Mouse (Mus musculus) hindbrain, embryonic 12.5 days (tissue): ENCODE results near the gene Usp17lb. TPM values are rescaled to one million over a fixed set of nuclear protein-coding genes. Genes with fewer than 3 reads are reported as not detected.
"Not testable (repeated sequence)": the region's sequence is repeated elsewhere in the genome, so short reads cannot be mapped to it uniquely, and the experiment has no call there.

Source experiments
- ATAC-seq: fragments of 200-750 bp; cut with Nextera tagmentation; 2 replicates; pipeline ENCODE4 v1.8.0; 2017; ENCODE audit warnings: moderate TSS enrichment; ENCODE audit not compliant: low FRiP score
- H3K27ac ChIP-seq: fragments of 300-500 bp; sonication (generic); 2 replicates; pipeline ENCODE4 v1.5.1; 2016; ENCODE audit warnings: mild to moderate bottlenecking
- H3K27me3 ChIP-seq: fragments of 300-500 bp; sonication (generic); 2 replicates; pipeline ENCODE4 v1.6.1; 2016; ENCODE audit warnings: mild to moderate bottlenecking
- H3K36me3 ChIP-seq: fragments of 300-500 bp; sonication (generic); 2 replicates; pipeline ENCODE4 v1.6.1; 2016; ENCODE audit warnings: mild to moderate bottlenecking
- H3K4me1 ChIP-seq: fragments of 300-500 bp; sonication (generic); 2 replicates; pipeline ENCODE4 v1.6.1; 2016
- H3K4me2 ChIP-seq: fragments of 300-500 bp; sonication (generic); replicated peaks from 2 replicates; pipeline ENCODE4 v1.6.1; 2016; ENCODE audit warnings: mild to moderate bottlenecking
- H3K4me3 ChIP-seq: fragments of 300-500 bp; sonication (generic); 2 replicates; pipeline ENCODE4 v1.5.1; 2016; ENCODE audit warnings: mild to moderate bottlenecking
- H3K9ac ChIP-seq: fragments of 300-500 bp; sonication (generic); 2 replicates; pipeline ENCODE4 v1.6.1; 2016; ENCODE audit warnings: mild to moderate bottlenecking, moderate library complexity
- H3K9me3 ChIP-seq: fragments of 300-500 bp; sonication (generic); replicated peaks from 2 replicates; pipeline ENCODE4 v1.6.1; 2016; ENCODE audit warnings: mild to moderate bottlenecking
- WGBS: fragments of 180-500 bp; shearing (Covaris S2); methylation state at CpG from one replicate; pipeline ENCODE4 v1.1.7; 2016; 5-methylcytosine and 5-hydroxymethylcytosine counted together
- polyA plus RNA-seq: library from polyadenylated mRNA; unstranded; fragments of >200 nt; fragmentation: Nextera tagmentation; extraction: Ambion mirVana; gene quantifications from 2 replicates; pipeline ENCODE4 v1.2.1, GENCODE M21; 2016

Gene Usp17lb
- not detected in 2 replicates for polyA plus RNA-seq

GRCm38 (mm10) chr7:104842503-104842902 lies at the start of gene Usp17lb:
TSS of gene Usp17lb (minus strand) at chr7:104842603.
- no peaks in the 10 kb centered on the region for H3K36me3 ChIP-seq
- no peaks in the 10 kb centered on the region for H3K9me3 ChIP-seq

DNA sequence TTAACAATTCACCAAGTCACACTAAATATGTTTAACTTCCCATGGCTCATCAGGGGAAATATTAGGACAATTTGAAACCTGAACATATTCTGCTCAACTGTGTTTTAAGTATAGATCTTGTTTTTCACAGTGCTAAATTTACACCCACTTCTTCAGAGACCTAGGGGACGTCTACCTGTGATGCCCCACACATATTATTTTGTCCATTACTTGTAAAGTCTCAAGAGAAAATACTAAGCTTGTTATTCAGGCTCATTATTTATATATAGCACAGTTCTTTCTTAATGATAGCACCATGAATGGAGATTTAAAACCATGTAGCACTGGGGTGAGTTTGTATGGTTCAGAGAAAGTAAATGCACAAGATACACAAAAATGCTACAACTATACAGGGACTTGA lies 35.3 kb upstream of the Usp17lb start, which contains the start of gene Olfr665:
Olfr665 (plus strand) TSS at position 301 of the 400 bp plus-strand sequence.
- Histone ChIP-seq H3K4me1 (no peaks in the 10 kb centered on the region), H3K27me3 (no peaks in the 10 kb centered on the region), H3K4me2 (no peak within 1 kb of the TSS), H3K4me3 (no peak within 1 kb of the TSS), H3K27ac (no peak within 1 kb of the TSS), H3K36me3 (no peaks in the 10 kb centered on the region), H3K9me3 (no peaks in the 10 kb centered on the region), H3K9ac (no peak within 1 kb of the TSS)
- 58% methylated on average over 1 of the region's 1 CpGs for WGBS
- no peak for ATAC-seq

More at GRCm38 (mm10) chr7:104842503-104842902, at the start of gene Usp17lb:
- 58% methylated on average over 1 of the region's 1 CpGs for WGBS
- Histone ChIP-seq H3K4me2 (no peak within 1 kb of the TSS), H3K27me3 (no peaks in the 10 kb centered on the region), H3K4me1 (no peaks in the 10 kb centered on the region), H3K4me3 (no peak within 1 kb of the TSS), H3K9ac (no peak within 1 kb of the TSS), H3K27ac (no peak within 1 kb of the TSS)
- ATAC-seq: no peak

GRCm38 (mm10) chr7:104861381-104861780 lies 19.0 kb upstream of the Usp17lb start:
- Histone ChIP-seq H3K4me1 (no peaks in the 10 kb centered on the region), H3K4me2 (no peak overlapping the region), H3K27me3 (no peaks in the 10 kb centered on the region), H3K4me3 (no peak overlapping the region), H3K9me3 (no peaks in the 10 kb centered on the region), H3K36me3 (no peaks in the 10 kb centered on the region), H3K27ac (no peak overlapping the region), H3K9ac (no peak overlapping the region)
- ATAC-seq: no peak
- 86% methylated on average over 3 of the region's 3 CpGs for WGBS

DNA sequence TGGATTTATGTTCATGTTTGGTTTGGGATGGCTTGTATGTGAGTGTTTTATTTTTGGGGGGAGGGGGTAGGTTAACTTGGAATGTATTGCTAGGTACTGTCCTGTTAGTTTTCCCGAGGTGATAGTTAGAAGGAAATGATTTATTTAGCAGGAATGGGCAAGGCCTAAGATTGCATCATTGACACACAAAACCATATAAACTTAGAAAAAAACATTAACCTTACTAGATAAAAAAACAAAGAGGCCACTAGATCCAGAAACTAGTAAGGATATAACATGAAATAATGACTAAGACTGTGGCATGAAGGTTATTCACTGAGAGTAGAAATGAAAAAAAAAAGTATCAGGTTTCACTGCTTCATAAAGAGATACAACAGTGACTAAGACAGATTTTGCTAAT lies 15.3 kb upstream of the Usp17lb start:
- 85% methylated on average over 1 of the region's 1 CpGs for WGBS
- Histone ChIP-seq H3K4me2 (no peak overlapping the region), H3K27ac (no peak overlapping the region), H3K36me3 (no peaks in the 10 kb centered on the region), H3K4me3 (no peak overlapping the region), H3K4me1 (no peaks in the 10 kb centered on the region), H3K9ac (no peak overlapping the region), H3K27me3 (no peaks in the 10 kb centered on the region), H3K9me3 (no peaks in the 10 kb centered on the region)
- no peak for ATAC-seq

DNA sequence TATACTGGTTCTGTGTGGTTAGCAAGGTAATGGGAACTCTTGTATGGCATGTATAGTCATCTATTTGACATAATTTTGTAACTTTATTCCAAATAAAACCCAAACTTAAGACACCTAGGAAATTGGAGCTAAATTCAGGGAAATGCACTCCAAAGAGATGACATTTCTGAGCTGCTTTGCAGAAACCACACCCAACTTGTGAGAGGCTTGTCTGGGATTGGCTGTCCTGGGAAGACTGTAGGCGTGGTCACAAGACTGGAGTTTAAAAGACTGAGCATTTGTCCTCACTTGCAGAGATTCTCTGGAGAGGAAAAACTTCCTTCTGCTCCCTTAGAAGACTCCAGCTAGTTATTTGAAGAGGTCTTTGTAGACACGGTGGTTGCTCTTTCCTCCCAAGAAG lies 14.3 kb upstream of the Usp17lb start, which contains the start of gene Usp17la:
Usp17la (plus strand) TSS at position 301 of the 400 bp plus-strand sequence.
- H3K27ac ChIP-seq, H3K9me3 ChIP-seq, H3K9ac ChIP-seq, H3K36me3 ChIP-seq, H3K27me3 ChIP-seq, H3K4me1 ChIP-seq, H3K4me3 ChIP-seq, H3K4me2 ChIP-seq, ATAC-seq: not testable (repeated sequence)
- 80% methylated on average over 2 of the region's 2 CpGs for WGBS

- H3K36me3 ChIP-seq: no peaks in the 10 kb centered on the region
- no peaks in the 10 kb centered on the region for H3K27me3 ChIP-seq
- WGBS: 79% methylated on average over 3 of the region's 3 CpGs
- no peaks in the 10 kb centered on the region for H3K9me3 ChIP-seq
- H3K9ac ChIP-seq: no peak overlapping the region
- no peak for ATAC-seq
- no peaks in the 10 kb centered on the region for H3K4me1 ChIP-seq
- H3K27ac ChIP-seq: no peak overlapping the region
- H3K4me3 ChIP-seq: no peak overlapping the region
- H3K4me2 ChIP-seq: no peak overlapping the region
These were observed 12.9 kb upstream of the Usp17lb start for GRCm38 (mm10) chr7:104855248-104855750.

DNA sequence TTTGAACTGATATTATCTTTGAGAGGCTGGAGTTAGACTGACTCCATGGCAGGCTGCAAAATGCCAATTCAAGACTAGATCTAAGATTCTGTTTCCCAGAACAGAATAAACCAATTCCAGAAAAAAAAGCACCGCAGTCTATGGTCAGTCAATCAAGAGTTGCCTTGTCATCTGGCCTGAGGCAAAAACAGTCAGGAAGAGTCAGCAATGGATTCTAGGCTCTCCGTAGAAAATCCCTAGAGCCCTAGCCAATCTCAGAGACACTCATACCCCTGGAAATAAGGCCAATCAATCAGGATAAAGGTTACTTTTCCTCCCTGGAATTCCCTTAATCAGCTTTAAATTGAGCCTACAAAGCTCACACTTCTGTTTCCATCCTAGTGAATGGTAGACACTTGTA lies 9.1 kb upstream of the Usp17lb start:
- not testable (repeated sequence) for ATAC-seq, H3K4me2 ChIP-seq, H3K9ac ChIP-seq, H3K27ac ChIP-seq, H3K4me3 ChIP-seq, H3K27me3 ChIP-seq, H3K4me1 ChIP-seq, H3K9me3 ChIP-seq, H3K36me3 ChIP-seq
- WGBS: 65% methylated on average over 2 of the region's 2 CpGs

DNA sequence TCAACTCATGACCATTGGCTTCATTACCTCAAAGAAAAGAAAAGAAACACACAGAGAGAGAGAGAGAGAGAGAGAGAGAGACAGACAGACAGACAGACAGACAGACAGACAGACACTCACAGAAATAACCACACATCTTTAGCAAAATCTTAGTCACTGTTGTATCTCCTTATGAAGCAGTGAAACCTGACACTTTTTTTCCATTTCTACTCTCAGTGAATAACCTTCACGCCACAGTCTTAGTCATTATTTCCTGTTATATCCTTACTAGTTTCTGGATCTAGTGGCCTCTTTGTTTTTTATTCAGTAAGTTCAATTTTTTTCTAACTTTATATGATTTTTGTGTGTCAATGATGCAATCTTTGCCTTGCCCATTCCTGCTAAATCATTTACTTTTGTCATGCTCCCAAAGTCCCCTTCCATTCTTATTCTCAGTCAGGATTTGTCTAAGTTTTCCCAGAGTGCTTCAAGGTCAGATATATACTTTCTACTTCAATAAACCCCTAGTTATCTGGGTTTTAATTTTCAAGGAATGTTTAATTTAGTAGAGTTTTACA lies 1.4 kb upstream of the Usp17lb start:
- H3K9ac ChIP-seq: no peak overlapping the region
- no peaks in the 10 kb centered on the region for H3K9me3 ChIP-seq
- WGBS: 86% methylated on average over 1 of the region's 1 CpGs
- H3K4me3 ChIP-seq: no peak overlapping the region
- no peaks in the 10 kb centered on the region for H3K27me3 ChIP-seq
- no peaks in the 10 kb centered on the region for H3K36me3 ChIP-seq
- H3K4me2 ChIP-seq: no peak overlapping the region
- no peak for ATAC-seq
- H3K4me1 ChIP-seq: no peaks in the 10 kb centered on the region
- no peak overlapping the region for H3K27ac ChIP-seq

DNA sequence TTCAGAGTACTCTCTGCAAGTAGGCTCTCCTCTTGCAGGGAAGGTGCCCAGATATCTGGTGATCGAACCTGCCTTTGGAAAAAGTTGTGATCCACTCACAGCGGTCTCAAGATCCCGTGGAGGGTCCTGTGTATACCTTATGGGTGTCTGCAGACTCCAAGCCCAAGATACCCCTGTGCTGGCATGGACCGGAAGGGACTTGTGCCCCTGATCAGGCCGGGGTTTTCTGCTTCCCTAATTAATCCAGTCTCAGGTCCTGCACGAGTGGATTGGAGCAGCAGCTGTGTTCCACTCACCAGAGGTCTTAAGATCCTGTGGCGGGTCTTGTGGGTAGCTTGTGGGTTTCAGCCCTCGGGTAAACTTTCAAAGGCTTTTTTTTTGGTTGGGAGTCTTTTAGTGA lies 32.1 kb downstream of the Usp17lb start:
- not testable (repeated sequence) for H3K9me3 ChIP-seq, H3K36me3 ChIP-seq, H3K4me2 ChIP-seq, H3K4me3 ChIP-seq, H3K4me1 ChIP-seq, H3K27ac ChIP-seq, H3K27me3 ChIP-seq, ATAC-seq, H3K9ac ChIP-seq
- 87% methylated on average over 8 of the region's 8 CpGs for WGBS

DNA sequence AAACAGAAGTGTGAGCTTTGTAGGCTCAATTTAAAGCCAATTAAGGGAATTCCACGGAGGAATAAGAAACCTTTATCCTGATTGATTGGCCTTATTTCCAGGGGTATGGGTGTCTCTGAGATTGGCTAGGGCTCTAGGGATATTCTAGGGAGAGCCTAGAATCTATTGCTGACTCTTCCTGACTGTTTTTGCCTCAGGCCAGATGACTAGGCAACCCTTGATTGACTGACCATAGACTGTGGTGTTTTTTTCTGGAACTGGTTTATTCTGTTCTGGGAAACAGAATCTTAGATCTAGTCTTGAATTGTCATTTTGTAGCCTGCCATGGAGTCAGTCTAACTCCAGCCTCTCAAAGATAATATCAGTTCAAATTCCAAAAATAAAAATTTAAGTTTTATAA lies 51.6 kb downstream of the Usp17lb start:
- Histone ChIP-seq H3K9me3 (no peaks in the 10 kb centered on the region), H3K4me2 (no peak overlapping the region), H3K9ac (no peak overlapping the region), H3K27ac (no peak overlapping the region), H3K4me1 (no peaks in the 10 kb centered on the region), H3K4me3 (no peak overlapping the region), H3K36me3 (no peaks in the 10 kb centered on the region), H3K27me3 (no peaks in the 10 kb centered on the region)
- ATAC-seq: no peak
- 64% methylated on average over 1 of the region's 1 CpGs for WGBS

Other genes with a start within 250 kb of the Usp17lb start
- gene Olfr655, start 240.8 kb downstream of the Usp17lb start, polyA plus RNA-seq: not detected in 2 replicates
- not detected in 2 replicates for gene Olfr656, start 228.6 kb downstream of the Usp17lb start, polyA plus RNA-seq
- gene Olfr657, start 217.8 kb downstream of the Usp17lb start, polyA plus RNA-seq: not detected in 2 replicates
- not detected in 2 replicates for gene Olfr658, start 195.3 kb downstream of the Usp17lb start, polyA plus RNA-seq
- not detected in 2 replicates for gene Olfr659, start 175.8 kb downstream of the Usp17lb start, polyA plus RNA-seq
- gene Olfr661, start 156.1 kb downstream of the Usp17lb start, polyA plus RNA-seq: not detected in 2 replicates
- not detected in 2 replicates for gene Usp17le, start 65.1 kb downstream of the Usp17lb start, polyA plus RNA-seq
- not detected in 2 replicates for gene Usp17la, start 14.4 kb upstream of the Usp17lb start, polyA plus RNA-seq
- not detected in 2 replicates for gene Olfr665, start 35.4 kb upstream of the Usp17lb start, polyA plus RNA-seq
- gene Olfr666, start 53.3 kb upstream of the Usp17lb start, polyA plus RNA-seq: not detected in 2 replicates
- not detected in 2 replicates for gene Olfr667, start 78.9 kb upstream of the Usp17lb start, polyA plus RNA-seq
- gene Olfr668, start 85.5 kb upstream of the Usp17lb start, polyA plus RNA-seq: not detected in 2 replicates
- not detected in 2 replicates for gene Olfr669, start 91.6 kb upstream of the Usp17lb start, polyA plus RNA-seq
- not detected in 2 replicates for gene Olfr670, start 120.0 kb upstream of the Usp17lb start, polyA plus RNA-seq
- not detected in 2 replicates for gene Olfr671, start 136.5 kb upstream of the Usp17lb start, polyA plus RNA-seq
- not detected in 2 replicates for gene Olfr672, start 159.4 kb upstream of the Usp17lb start, polyA plus RNA-seq
- not detected in 2 replicates for gene Olfr675, start 185.9 kb upstream of the Usp17lb start, polyA plus RNA-seq
- gene Olfr676, start 190.1 kb upstream of the Usp17lb start, polyA plus RNA-seq: not detected in 2 replicates
- not detected in 2 replicates for gene Olfr677, start 208.8 kb upstream of the Usp17lb start, polyA plus RNA-seq
- not detected in 2 replicates for gene Olfr678, start 221.9 kb upstream of the Usp17lb start, polyA plus RNA-seq
- not detected in 2 replicates for gene Olfr679, start 238.6 kb upstream of the Usp17lb start, polyA plus RNA-seq